Mouse (Mus musculus): ENCODE measurements around the gene Spn. TPM values are rescaled to one million over a fixed set of nuclear protein-coding genes. Genes with fewer than 3 reads are reported as not detected.
"Not testable (repeated sequence)": the region's sequence is repeated elsewhere in the genome, so short reads cannot be mapped to it uniquely, and the experiment has no call there.

The Spn gene
- total RNA-seq, 2 experiments from 2014 or later: 0.16 to 0.86 TPM

DNA sequence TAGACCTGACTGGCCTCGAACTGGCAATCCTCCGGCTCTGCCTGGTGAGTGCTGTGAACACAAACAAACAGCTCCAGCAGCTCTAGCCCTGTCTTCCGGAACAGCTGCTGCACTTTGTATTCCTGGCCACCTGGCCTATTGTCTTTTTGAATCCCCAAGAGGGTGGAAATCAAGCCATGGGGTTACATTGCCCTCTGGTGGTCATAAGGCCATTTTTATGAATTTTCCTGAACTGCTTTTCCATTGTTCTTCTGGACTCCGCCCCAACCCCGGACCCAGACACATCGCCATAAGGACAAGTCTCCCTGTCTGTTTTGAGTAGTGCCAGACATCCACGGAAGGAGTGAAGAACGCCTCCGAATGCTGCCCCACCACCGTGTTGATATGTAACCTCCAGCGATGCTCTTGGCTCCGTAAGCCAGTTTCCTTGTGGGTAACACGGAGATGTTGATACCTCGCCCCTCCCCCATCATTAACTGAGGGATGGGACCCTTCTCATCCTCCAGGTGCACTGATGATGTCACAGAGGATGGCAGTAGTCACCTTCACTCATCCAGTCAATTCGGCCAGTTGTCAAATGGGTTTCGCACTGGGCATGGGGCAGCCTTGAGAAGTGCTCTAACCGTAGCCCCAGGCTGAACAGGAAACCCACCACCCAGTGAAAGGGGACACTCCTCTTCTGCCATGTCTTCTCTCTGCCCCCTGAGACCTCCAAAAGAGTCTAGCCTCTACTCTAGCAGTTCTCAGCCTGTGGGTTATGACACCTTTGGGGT, 32.9 kb downstream of the Spn start:
- DNase-seq: peak; percentile 53

DNA sequence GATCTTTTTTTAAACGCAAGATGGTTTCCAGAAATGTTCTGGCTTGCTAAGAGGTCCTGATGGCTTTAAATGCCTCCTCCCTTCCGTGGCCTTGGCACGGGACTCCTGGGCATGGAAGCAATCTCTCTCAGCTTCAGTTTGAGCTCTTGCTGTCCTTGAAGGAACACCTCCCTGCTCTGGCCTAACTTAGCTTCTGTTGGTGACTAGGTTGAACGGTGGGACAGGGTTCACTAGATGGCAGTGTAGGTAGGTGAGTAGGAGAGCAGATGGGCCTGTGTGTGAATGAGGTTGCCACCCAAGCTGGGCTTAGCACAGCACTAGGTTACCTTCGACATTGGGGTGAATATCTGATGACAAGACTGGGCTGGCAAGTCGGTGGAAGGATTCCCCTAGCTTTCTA, 33.7 kb downstream of the Spn start:
- DNase-seq: no peak

DNA sequence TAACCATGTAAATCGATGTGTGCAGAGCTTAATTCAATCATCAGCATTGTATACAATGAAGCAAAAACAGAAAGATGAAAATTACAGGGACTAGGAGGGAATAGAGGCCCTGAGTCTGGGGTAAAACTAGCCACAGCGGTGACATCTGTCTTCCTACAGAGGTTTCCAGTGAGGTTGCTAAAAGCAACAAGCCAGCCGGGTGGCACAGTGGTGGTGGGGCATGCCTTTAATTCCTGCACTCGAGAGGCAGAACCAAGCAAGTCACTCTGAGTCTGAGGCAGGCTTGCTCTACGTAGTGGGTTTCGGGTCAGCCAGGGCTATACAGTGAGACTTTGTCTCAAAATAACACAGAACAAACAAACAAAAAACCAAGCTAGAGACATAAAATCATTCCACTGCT, 35.5 kb downstream of the Spn start:
- no peak for DNase-seq

GRCm38 (mm10) chr7:127101451-127102016, 36.1 kb downstream of the Spn start:
- no peak for DNase-seq

- no peak for DNase-seq
Measured at GRCm38 (mm10) chr7:127099528-127099927, 38.1 kb downstream of the Spn start.

- DNase-seq: no peak
Measured at GRCm38 (mm10) chr7:127098950-127099349, 38.7 kb downstream of the Spn start.

- no peak for DNase-seq
Measured at GRCm38 (mm10) chr7:127098521-127098920, 39.1 kb downstream of the Spn start.

GRCm38 (mm10) chr7:127096456-127096855, 41.2 kb downstream of the Spn start:
- DNase-seq: no peak

DNA sequence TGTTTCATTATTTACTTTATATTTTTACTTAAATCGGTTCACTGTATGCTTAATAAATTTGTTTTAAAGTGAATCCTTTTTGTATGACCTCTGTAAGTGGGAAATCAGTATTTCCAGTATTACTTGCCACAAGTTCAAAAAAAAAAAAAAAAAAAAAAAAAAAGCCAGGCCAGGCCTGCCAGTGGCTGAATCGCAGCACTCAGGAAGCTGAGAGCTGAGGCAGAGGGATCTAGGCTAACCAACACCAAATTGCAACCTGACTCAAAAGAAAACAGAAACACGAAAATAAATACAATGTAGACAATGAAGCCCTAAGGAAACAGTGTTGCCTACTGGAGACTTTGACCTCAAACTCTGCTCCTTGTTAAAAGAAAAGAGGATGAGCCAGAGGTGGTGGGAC, 43.7 kb downstream of the Spn start:
- DNase-seq: no peak

DNA sequence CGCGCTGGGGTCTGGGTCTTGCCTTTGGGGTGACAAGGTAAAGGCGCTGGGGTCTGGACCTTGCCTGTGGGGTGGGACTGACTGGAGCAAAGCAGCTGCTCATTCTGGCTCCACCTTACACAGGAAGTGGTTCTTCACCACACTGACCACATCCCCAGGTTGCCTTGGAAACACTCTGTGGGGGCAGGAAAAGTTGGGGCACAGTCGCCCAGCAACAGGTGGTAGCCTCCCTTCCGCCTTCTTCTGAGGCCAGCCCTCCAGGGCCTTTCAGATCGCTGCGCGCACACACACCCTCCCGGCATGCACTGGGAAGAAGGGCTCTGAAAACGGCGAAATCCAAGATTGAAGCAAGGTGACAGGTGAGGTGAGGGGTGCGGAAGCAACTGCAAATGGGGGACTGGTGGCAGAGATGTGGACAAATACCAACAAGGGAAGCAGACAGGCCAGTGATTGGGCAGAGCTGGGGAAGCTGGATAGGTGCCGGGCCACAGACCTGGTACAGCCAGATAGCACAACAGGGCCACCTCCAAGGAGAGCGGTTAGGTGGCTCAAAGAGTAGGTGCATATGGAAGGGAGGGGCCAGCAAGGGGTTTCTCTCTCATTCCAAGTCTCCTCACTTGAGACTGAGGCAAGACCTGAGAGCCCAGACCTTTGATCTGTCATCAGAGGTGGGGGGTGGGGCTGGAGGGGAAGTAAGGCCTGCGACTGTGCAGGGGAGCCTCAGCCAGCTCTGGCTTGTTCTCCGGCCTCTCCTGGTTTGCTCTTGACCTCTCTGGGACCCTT, 46.3 kb downstream of the Spn start, which contains the start of gene AI467606:
TSS of gene AI467606 (plus strand) at position 246 of the 783 bp plus-strand sequence.
- DNase-seq: no peak

DNA sequence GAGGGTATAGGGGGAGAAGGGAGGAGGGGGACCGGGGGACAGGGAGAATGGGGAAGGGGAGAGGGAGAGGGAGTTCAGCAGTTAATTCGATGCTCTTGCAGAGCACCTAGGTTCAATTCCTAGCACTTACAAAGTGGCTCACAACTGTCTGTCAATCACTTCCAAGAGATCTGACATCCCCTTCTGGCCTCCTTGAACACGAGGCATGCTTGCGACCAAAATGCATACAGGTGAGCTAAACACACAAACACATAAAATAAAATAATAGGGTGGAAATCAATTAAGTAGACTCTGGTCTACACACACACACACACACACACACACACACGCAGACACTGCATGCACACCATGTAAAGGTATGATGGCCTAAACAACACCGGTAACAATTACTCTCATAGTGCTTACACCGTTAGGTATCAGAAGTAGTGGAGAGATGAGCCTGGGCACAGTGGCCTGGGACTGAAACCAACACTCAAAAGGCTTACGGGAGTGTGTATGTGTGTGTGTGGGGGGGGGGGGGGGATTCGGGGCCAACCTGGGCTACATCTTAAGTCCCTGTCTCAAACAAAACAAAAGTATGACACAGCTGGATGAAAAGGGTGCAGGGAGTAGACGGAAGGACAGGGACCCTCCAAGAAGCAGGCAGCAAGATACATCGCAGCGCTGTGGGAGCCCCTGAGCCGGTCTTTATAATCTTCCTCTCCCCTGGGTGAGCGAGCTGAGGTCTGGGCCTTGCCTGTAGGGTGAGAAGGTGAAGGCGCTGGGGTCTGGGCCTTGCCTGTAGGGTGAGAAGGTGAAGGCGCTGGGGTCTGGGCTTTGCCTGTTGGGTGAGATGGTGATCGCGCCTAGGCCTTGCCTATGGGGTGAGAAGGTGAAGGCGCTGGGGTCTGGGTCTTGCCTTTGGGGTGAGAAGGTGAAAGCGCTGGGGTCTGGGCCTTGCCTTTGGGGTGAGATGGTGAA, 47.2 kb downstream of the Spn start:
- DNase-seq: no peak

DNA sequence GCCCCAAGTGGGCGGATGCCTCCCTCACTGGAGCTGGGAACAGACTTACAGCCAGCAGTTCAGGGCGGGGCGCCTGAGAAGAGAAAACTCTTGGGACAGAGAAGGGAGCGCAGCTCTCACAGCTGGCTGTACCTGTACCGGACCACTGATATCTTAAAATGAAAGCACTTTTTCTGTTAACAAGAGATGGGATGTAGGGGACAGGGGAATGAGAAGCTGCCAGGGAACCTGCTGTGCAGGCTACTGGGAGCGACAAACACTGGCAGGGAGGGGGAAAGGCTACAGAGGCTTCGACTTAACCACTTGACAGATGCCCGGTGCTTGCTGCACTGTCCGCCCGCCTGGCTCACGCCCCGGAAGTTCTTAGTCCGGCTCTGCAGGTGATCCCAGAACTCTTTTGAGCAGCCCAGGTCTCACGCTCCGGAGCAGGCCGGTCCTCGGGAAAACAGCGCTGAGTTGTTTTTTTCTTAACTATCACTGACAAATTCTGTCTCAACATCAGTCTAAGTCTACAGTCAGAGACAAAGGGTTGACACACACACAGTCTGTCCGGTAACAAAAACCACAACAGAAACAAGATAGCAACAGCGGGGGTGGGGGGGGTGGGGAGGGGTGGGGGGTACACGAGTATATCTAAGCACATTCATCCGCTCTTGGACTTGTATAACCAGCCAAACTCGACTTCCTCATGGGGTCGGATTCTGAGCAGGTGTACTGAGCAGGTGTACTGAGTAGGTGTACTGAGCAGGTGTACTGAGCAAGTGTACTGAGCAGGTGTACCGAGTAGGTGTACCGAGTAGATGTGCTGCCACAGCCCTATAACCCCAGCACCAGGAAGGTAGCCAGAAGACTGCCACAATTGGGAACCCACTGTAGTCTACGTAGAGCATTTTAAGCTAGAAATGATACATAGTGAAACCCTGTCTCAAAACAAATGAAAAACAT, 48.5 kb downstream of the Spn start:
- DNase-seq: no peak

- DNase-seq: no peak
Measured at GRCm38 (mm10) chr7:127088083-127088482, 49.5 kb downstream of the Spn start.

DNA sequence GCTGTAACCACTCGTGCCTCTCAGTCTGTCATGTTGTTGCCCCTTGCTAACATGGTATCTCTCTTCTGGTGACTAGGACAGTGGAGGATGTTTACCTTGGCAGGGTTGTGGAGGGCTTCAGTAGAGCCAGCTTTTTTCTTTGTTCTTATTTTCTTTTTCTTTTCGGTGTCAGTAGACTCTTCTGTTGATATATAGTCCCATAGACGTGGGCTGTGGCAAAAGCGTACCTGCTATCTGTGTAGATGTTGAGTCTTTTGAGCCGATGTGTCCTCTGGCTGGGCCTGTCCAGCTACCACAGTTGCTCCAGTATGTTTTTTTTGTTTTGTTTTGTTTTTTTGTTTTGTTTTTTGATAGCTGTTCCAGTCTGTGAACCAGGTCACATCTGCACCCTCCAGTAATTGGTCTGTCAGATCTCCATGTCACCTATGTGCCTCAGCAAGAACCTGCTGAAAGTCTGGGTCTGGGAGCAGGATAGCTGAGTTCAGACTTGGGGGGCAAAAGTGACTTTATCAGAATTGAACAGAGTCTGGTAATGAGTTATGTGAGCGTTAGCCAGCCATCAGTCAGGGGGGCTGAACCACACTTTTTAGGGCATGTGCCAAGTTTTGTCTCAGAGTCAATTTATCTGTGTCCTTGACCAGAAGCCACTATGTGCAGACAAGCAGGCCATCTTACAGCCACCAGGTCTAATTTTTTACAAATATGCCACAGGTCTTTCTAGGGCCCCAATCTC, 50.2 kb downstream of the Spn start, which contains the start of gene Zg16:
TSS of gene Zg16 (minus strand) at position 51 of the 733 bp plus-strand sequence.
- DNase-seq: not testable (repeated sequence)

DNA sequence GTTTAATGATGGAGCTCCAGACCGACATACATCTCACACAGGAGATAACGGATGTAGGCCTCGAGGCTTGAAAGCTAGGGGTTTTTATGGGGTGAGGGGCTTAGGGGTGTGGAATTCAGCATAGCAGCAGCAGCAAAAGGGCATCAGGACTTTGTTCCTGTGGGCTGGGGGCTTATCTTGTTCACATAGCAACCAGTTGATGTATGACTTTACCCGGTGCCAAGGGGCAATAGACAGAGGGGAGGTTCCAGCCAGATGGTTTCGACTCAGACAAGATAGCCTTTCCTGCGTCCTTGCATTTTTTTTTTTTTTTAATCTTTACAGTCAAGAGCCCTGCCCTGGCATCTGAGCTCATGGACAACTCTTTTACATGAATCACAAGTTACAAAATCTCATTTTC, 51.9 kb downstream of the Spn start:
- DNase-seq: not testable (repeated sequence)

GRCm38 (mm10) chr7:127084794-127085193, 52.8 kb downstream of the Spn start:
- DNase-seq: no peak

DNA sequence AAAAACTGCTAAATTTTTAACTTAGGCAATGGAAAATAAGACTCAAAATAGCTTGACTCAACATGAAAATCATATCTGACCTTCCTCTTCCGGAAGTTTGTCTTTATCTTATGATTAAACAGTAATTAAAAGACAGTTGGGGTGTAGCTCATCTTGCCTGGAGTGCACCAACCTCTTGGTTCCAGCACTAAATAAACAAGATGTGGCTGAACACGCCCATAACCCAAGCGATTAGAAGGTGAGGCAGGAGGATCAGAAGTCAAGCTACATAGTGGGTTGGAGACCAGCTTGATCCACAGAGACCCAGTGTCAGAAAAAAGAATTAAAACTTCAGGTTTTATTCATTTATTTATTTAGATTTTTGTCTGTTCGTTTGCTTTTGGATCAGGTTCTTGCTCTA, 53.9 kb downstream of the Spn start:
- no peak for DNase-seq

DNA sequence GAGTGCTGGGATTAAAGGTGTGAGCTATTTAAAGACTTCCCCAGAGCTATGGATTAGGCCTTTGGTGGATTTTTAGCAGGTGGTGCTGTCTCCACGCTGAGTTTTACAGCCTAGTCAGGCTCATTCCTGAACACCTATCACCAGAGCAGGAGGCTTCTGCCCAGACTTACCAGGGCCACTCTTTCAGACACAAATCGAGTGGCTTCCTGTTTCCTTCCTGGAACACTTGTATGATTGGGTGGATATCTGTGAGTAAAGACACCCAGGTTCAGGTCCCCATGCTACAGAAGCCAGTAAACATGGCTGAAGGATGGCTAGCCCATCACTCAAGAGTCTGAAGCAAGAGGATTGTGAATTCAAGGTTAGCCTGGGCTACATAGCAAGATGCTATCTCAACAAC, 54.6 kb downstream of the Spn start:
- no peak for DNase-seq

DNA sequence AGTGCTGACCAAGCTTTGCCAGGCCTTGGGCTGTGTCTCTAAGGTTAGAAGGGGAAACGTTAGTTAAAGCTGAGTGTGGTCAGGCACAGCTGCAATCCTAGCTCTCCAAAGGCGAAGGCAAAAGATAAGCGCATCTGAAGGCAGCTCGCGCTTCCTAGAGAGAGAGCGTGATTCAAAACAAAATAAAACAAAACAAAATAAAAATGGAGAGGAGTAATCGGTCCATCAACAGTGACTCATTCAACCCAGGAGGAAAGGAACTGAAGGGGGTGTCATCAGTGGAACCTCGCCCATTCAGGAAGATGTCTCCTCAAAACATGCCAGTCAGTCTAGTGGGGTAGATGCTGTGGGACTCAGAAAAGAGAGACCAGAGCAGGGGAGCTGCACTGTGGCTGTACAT, 55.4 kb downstream of the Spn start:
- no peak for DNase-seq

Data from gastrocnemius, postnatal 10 days (tissue).